Mouse (Mus musculus): Measurements from ENCODE around the gene Tusc2.

DNA sequence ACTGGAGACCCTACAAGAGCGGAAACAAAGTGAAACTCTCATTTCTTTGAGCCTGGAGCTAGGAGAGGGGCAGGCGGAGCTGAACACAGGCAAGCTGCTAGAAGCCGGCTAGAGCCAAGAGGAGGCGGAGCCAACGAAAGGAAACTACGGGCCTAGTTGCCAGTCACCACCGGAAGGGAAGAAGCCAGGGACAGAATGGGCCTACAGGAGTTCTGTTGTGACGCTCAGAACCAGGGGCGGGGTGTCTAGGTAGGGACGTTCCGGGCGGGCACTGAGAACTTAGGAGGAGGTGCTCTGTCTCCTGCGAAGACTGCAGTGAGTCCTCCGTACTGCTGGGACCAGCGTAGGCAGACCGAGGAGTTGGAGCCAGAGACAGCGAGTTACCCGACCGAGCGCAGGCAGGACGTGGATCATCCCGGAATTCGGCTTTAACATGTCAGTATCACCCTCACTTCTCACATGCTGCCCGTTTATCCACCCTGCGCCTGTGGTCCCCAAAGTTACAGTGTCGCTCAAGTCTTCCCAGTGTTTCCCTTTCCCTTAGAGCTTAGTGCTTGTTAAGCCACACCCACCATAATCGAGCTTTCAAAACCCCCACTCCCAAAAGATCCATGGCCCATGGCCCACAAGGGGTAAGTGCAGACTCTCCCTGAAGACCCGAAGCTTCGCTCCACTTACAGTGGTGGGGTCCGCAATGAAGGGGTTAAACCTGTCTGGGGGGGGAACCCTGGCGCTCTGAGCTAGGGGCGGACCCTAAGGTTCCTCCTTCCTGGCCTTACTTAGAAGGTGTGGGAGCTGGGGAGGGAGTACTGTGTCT is 17.7 kb downstream of the Tusc2 start, which contains the start of gene Hyal3:
- TF ChIP-seq CTCF (IDR thresholded peaks at IDR 0.05; ENCODE audit: borderline replicate concordance, insufficient read depth, low read depth, low read length) (no peak), POLR2A (IDR thresholded peaks at IDR 0.05; ENCODE audit: borderline replicate concordance, insufficient read depth, low read length) (peak; percentile 72; the same call in 1 of the 2 replicates)

Data from cerebellum, adult 2 months (tissue).